Mouse (Mus musculus) MEL-GATA-1-ER (cell line): ENCODE results near the gene Timp2.
A peak's percentile ranks its signal among the peaks of the same experiment; 100 is the strongest.
"Not testable (repeated sequence)": the region's sequence is repeated elsewhere in the genome, so short reads cannot be mapped to it uniquely, and the experiment has no call there.

Source experiments
- DNase-seq: peaks from one replicate; pipeline ENCODE4 v3.0.0-alpha.2; 2012; ENCODE audit warnings: low read depth; ENCODE audit errors: extremely low read depth

The Timp2 gene

GRCm38 (mm10) chr11:118355640-118356039, at the start of gene Timp2:
Gene Timp2, minus strand, starts transcription at chr11:118355740.
- no peak for DNase-seq

- DNase-seq = no peak
Measured at GRCm38 (mm10) chr11:118405311-118405710, 49.8 kb upstream of the Timp2 start.

- DNase-seq = no peak
Measured at GRCm38 (mm10) chr11:118403951-118404899, 48.7 kb upstream of the Timp2 start.

GRCm38 (mm10) chr11:118403183-118403582, 47.6 kb upstream of the Timp2 start:
- DNase-seq = no peak

GRCm38 (mm10) chr11:118401760-118402280, 46.3 kb upstream of the Timp2 start, which contains the start of gene Lgals3bp:
Gene Lgals3bp, minus strand, starts transcription at chr11:118402092.
- no peak for DNase-seq

GRCm38 (mm10) chr11:118401195-118401594, 45.7 kb upstream of the Timp2 start:
- no peak for DNase-seq

- peak; percentile 72 for DNase-seq
Measured at GRCm38 (mm10) chr11:118400566-118400936, 45.0 kb upstream of the Timp2 start.

- DNase-seq = no peak
Measured at GRCm38 (mm10) chr11:118399891-118400565, 44.5 kb upstream of the Timp2 start.

GRCm38 (mm10) chr11:118397806-118398530, 42.4 kb upstream of the Timp2 start:
- no peak for DNase-seq

- no peak for DNase-seq
Measured at GRCm38 (mm10) chr11:118394538-118394937, 39.0 kb upstream of the Timp2 start.

GRCm38 (mm10) chr11:118393991-118394390, 38.5 kb upstream of the Timp2 start:
- DNase-seq = no peak

GRCm38 (mm10) chr11:118387816-118388215, 32.3 kb upstream of the Timp2 start:
- not testable (repeated sequence) for DNase-seq

- DNase-seq = peak; percentile 57
Measured at GRCm38 (mm10) chr11:118379251-118380009, 23.9 kb upstream of the Timp2 start.

- no peak for DNase-seq
Measured at GRCm38 (mm10) chr11:118378656-118379055, 23.1 kb upstream of the Timp2 start.

- DNase-seq = not testable (repeated sequence)
Measured at GRCm38 (mm10) chr11:118376323-118376722, 20.8 kb upstream of the Timp2 start.

GRCm38 (mm10) chr11:118375881-118376280, 20.3 kb upstream of the Timp2 start:
- DNase-seq = no peak

GRCm38 (mm10) chr11:118375461-118375860, 19.9 kb upstream of the Timp2 start:
- no peak for DNase-seq

- DNase-seq = no peak
Measured at GRCm38 (mm10) chr11:118375006-118375405, 19.5 kb upstream of the Timp2 start.

GRCm38 (mm10) chr11:118374506-118374905, 19.0 kb upstream of the Timp2 start:
- no peak for DNase-seq

GRCm38 (mm10) chr11:118372641-118373040, 17.1 kb upstream of the Timp2 start:
- no peak for DNase-seq

GRCm38 (mm10) chr11:118371876-118372275, 16.3 kb upstream of the Timp2 start:
- DNase-seq = no peak
